Comparison of ENCODE assay signal across 27 mouse cellular contexts in the genomic region with DNA sequence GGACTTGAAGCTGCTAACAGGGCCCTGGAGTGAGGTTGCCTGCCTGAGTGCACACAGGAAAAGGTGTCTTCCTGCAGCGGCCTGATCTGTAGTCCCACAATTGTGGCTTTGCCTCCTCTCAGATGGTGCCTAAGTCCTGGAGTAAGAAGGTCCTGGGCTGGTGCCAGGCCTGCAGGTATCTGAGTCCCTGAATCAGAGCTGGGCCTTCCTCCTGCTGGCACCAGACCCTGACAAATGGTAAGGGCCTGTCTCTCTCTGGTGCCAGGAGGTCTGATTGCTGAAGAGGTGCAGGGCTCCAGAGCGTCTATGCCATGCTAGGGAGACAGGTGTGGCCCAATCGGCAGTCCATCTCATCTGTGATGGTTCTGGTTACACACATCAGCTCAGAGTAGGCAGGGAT. TPM values are rescaled to one million over a fixed set of nuclear protein-coding genes. Genes with fewer than 3 reads are reported as not detected.
DNase-seq lines count a peak whose midpoint lies in the region; ATAC-seq lines count a peak whose summit lies in the region.
"Had no signal": no experiment of that assay in that cellular context is flagged by ENCODE, and none has a peak within 500 bp of the region (broad histone marks: within the 10 kb centered on the region; RNA-seq: fewer than 3 reads in every experiment).

No protein-coding gene starts in this region.

- H3K36me3 ChIP-seq in megakaryocyte, embryonic 14.5 days (replicated peaks; ENCODE audit: low read length): peaks cover 28% of the 10 kb centered on the region
- H3K36me3 ChIP-seq: forebrain, embryonic 15.5 days; heart, embryonic 13.5 days; hindbrain, embryonic 12.5 days had no signal

- no peaks in the 10 kb centered on the region for H3K9me3 ChIP-seq in megakaryocyte, embryonic 14.5 days
- H3K9me3 ChIP-seq: embryonic facial prominence, embryonic 15.5 days; forebrain, embryonic 15.5 days; heart, embryonic 13.5 days; hindbrain, embryonic 12.5 days had no signal

- no peak for ATAC-seq in megakaryocyte, adult 5-6 weeks (ENCODE audit: poor library complexity, severe bottlenecking)
- ATAC-seq: forebrain, embryonic 15.5 days; hindbrain, postnatal 0 days had no signal

- peak; percentile 59 to 67 for DNase-seq in cerebellum, adult 18-20 months
- DNase-seq in cerebellum, adult 9-11 months: peak; percentile 63
- DNase-seq in cerebellum, postnatal 36 days: peak; percentile 52 to 56
- DNase-seq in frontal cortex, postnatal 10 days (ENCODE audit: low spot score in 2 of 2): no peak
- DNase-seq in adrenal gland, adult 8-10 months: no peak
- no peak for DNase-seq in right cerebral cortex, postnatal 4 days
- DNase-seq: gastrocnemius, adult 2 months; gastrocnemius, postnatal 25 days; heart, postnatal 4 days; kidney, adult 11 months; kidney, adult 9 months had no signal

- H3K27me3 ChIP-seq in megakaryocyte, embryonic 14.5 days (replicated peaks): peaks cover 14% of the 10 kb centered on the region
- H3K27me3 ChIP-seq: embryonic facial prominence, embryonic 15.5 days; forebrain, embryonic 15.5 days; heart, embryonic 13.5 days; hindbrain, embryonic 12.5 days had no signal

- H3K4me3 ChIP-seq in megakaryocyte, embryonic 14.5 days (replicated peaks): peak overlapping the region; percentile 6
- H3K4me3 ChIP-seq: embryonic facial prominence, embryonic 15.5 days; erythroblast, embryonic 14.5 days; forebrain, embryonic 15.5 days; gastrocnemius, adult 2 months; heart, embryonic 13.5 days; hindbrain, embryonic 12.5 days had no signal

- H3K4me1 ChIP-seq in megakaryocyte, embryonic 14.5 days: peaks cover 74% of the 10 kb centered on the region
- H3K4me1 ChIP-seq: embryonic facial prominence, embryonic 15.5 days had no signal

RNA-seq across cellular contexts. Expression of gene Dnajb8, which starts 37.6 kb away (rescaled TPM):
- not detected in 2 replicates for polyA plus RNA-seq in megakaryocyte, embryonic 14.5 days (2012; ENCODE audit: insufficient read depth, low replicate concordance)
- total RNA-seq in megakaryocyte, adult 5-6 weeks (2015): not detected in 2 replicates
- total RNA-seq in megakaryocyte, adult 5-6 weeks (2017): not detected in 2 replicates
- total RNA-seq in adrenal gland, adult 8-10 months (2022): not detected
- total RNA-seq: adrenal gland, postnatal 14 days; gastrocnemius, adult 2 months; gastrocnemius, postnatal 25 days; granulocyte monocyte progenitor cell, adult 5-6 weeks; heart, postnatal 4 days; hindbrain, postnatal 0 days; MEL had no signal
- polyA plus RNA-seq: C2C12; embryonic facial prominence, embryonic 11.5 days; embryonic facial prominence, embryonic 15.5 days; erythroblast, embryonic 14.5 days; forebrain, embryonic 11.5 days; forebrain, embryonic 15.5 days; heart, embryonic 13.5 days; heart, postnatal 0 days; hindbrain, embryonic 12.5 days; hindbrain, postnatal 0 days; intestine, embryonic 14.5 days had no signal

Comparison
In these comparisons a context has a peak if more than half of its experiments do, and no peak if none do; other contexts are left out.
1. DNase-seq: peak in cerebellum, adult 18-20 months (2 of 2), cerebellum, adult 9-11 months (single experiment) and cerebellum, postnatal 36 days (2 of 2); none in frontal cortex, postnatal 10 days (0 of 2), adrenal gland, adult 8-10 months (single experiment) and right cerebral cortex, postnatal 4 days (single experiment).